Mouse (Mus musculus): ENCODE results near the gene Sema3g. TPM values are rescaled to one million over a fixed set of nuclear protein-coding genes. Genes with fewer than 3 reads are reported as not detected.

Gene Sema3g
- total and polyA plus RNA-seq, 3 experiments = 0.04 to 0.25 TPM; not detected in 1

DNA sequence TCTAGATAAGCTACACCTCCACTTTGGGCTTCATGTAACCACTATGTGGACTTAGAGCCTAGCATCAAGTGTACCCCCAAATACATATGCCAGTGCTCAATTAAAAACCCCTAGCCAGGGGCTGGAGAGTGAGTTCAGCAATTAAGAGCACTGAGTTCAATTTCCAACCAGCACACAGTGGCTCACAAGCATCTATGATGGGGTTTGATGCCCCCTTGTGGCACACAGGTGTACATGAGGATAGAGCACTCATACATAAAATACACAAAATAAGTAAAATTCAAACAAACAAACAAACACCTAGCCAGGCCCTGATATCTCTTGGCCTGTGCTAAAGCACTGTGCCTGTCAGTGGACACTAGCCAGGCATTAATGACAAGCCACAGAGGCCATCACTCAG lies 21.7 kb upstream of the Sema3g start:
- no peak overlapping the region for H3K27ac ChIP-seq (ENCODE audit: control insufficient read depth, low read depth, low read length)
- no peak for TF ChIP-seq GATA1 (IDR thresholded peaks at IDR 0.05; ENCODE audit: low read depth, low read length)
- peak; percentile 58 for TF ChIP-seq RAD21 (IDR thresholded peaks at IDR 0.05; ENCODE audit: low read depth, low read length)
- peak; percentile 43 to 71 (median 67); a peak in 5 of 6 replicates for TF ChIP-seq CTCF (IDR thresholded peaks at IDR 0.05 in 2 of 3, conservative IDR thresholded peaks at IDR 0.05 in 1 of 3; ENCODE audit: control insufficient read depth in 1 of 3, insufficient read depth in 1 of 3, low read depth in 2 of 3, low read length in 3 of 3, poor library complexity in 1 of 3, severe bottlenecking in 1 of 3)
- TF ChIP-seq SMC3 (IDR thresholded peaks at IDR 0.05; ENCODE audit: low read depth, low read length) = peak; percentile 56
- TF ChIP-seq MYB (IDR thresholded peaks at IDR 0.05; ENCODE audit: low read depth, low read length) = no peak
- H3K4me3 ChIP-seq (ENCODE audit: control insufficient read depth in 1 of 2, insufficient read depth in 1 of 2, low read depth in 2 of 2, low read length in 2 of 2) = no peak overlapping the region
- no peaks in the 10 kb centered on the region for H3K9me3 ChIP-seq (replicated peaks; ENCODE audit: insufficient read depth, low read length)
- DNase-seq (ENCODE audit: low read depth, low spot score) = peak; percentile 67
- no peak overlapping the region for H3K9ac ChIP-seq (ENCODE audit: control insufficient read depth, low read depth, low read length, poor library complexity, severe bottlenecking)
- peaks cover 3 to 10% of the 10 kb centered on the region in 2 experiments; a peak in 3 of 4 replicates for H3K36me3 ChIP-seq (ENCODE audit: control insufficient read depth in 1 of 2, insufficient read depth in 2 of 2, low read length in 2 of 2)
- peaks cover 0 to 6% of the 10 kb centered on the region in 2 experiments; a peak in 2 of 4 replicates for H3K4me1 ChIP-seq (ENCODE audit: control insufficient read depth in 1 of 2, insufficient read depth in 2 of 2, low read length in 2 of 2)
- H3K27me3 ChIP-seq (ENCODE audit: control insufficient read depth in 1 of 2, insufficient read depth in 2 of 2, low read length in 2 of 2) = no peaks in the 10 kb centered on the region
- no peaks in the 10 kb centered on the region for H3K79me2 ChIP-seq (ENCODE audit: control insufficient read depth, insufficient read depth, low read length, poor library complexity)

DNA sequence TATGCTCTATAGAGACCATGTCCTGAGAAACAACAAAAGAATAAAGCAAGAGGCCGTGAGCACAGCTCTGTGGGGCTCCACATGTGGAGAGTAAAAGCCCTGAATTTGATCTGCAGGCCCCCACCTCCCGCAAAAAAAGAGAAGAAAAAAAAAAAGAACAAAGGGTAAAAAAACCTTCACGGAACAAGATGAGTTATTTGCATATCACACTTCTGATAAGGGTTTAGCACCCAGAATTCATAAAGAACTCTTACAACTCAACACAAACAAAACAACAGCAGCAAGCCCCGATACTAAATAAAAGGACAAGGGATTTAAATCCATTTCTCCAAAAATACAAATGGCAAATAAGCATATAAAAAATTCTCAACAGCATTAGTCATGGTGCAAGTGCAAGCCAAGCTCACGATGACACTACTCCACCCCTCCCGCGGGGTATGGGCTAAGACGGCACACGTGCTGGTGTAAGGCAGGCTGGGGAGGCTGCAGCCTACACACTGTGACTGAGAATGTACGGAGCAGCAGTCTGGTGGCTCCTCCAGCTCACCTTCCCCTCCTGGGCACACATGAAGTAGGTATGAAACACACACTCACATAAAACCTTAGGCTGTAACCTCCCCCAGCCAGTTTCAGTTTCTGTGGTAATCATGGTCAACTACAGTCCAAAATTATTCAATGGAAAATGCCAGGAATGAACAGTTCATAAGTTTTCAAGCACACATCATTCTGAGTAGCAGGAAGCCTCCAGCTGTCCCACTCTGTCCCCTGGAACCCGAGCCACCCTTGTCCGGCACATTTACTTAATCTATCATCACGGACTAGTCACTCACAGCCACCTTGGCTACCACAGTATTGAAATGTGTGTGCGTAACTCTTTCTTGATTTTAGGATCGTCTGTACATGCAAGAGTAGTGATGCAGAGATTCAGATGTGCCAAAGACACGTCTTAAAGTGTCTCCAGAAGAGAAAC lies 19.8 kb upstream of the Sema3g start:
- Histone ChIP-seq H3K27me3 (ENCODE audit: control insufficient read depth in 1 of 2, insufficient read depth in 2 of 2, low read length in 2 of 2) (no peaks in the 10 kb centered on the region), H3K79me2 (ENCODE audit: control insufficient read depth, insufficient read depth, low read length, poor library complexity) (no peaks in the 10 kb centered on the region), H3K27ac (ENCODE audit: control insufficient read depth, low read depth, low read length) (no peak overlapping the region), H3K4me1 (ENCODE audit: control insufficient read depth in 1 of 2, insufficient read depth in 2 of 2, low read length in 2 of 2) (peaks cover 0 to 6% of the 10 kb centered on the region in 2 experiments; a peak in 2 of 4 replicates), H3K4me3 (ENCODE audit: control insufficient read depth in 1 of 2, insufficient read depth in 1 of 2, low read depth in 2 of 2, low read length in 2 of 2) (no peak overlapping the region; a peak in 1 of 4 replicates), H3K9ac (ENCODE audit: control insufficient read depth, low read depth, low read length, poor library complexity, severe bottlenecking) (no peak overlapping the region), H3K9me3 (replicated peaks; ENCODE audit: insufficient read depth, low read length) (no peaks in the 10 kb centered on the region), H3K36me3 (ENCODE audit: control insufficient read depth in 1 of 2, insufficient read depth in 2 of 2, low read length in 2 of 2) (peaks cover 3 to 15% of the 10 kb centered on the region in 2 experiments; a peak in 3 of 4 replicates)
- peak; percentile 61 for DNase-seq (ENCODE audit: low read depth, low spot score)
- TF ChIP-seq CTCF (IDR thresholded peaks at IDR 0.05 in 2 of 3, conservative IDR thresholded peaks at IDR 0.05 in 1 of 3; ENCODE audit: control insufficient read depth in 1 of 3, insufficient read depth in 1 of 3, low read depth in 2 of 3, low read length in 3 of 3, poor library complexity in 1 of 3, severe bottlenecking in 1 of 3) (no peak), CHD1 (IDR thresholded peaks at IDR 0.05; ENCODE audit: low read depth, low read length) (no peak), RAD21 (IDR thresholded peaks at IDR 0.05; ENCODE audit: low read depth, low read length) (no peak), TBP (IDR thresholded peaks at IDR 0.05; ENCODE audit: low read depth, low read length) (no peak), MYC (IDR thresholded peaks at IDR 0.05; ENCODE audit: low read depth, low read length) (0 out of 2 replicates have a peak, but pooled peaks have one; percentile 24), USF2 (IDR thresholded peaks at IDR 0.05; ENCODE audit: borderline replicate concordance in 1 of 2, insufficient read depth in 1 of 2, low read depth in 1 of 2, low read length in 2 of 2) (no peak), UBTF (IDR thresholded peaks at IDR 0.05; ENCODE audit: borderline replicate concordance, insufficient read depth, low read depth, low read length) (no peak), ZNF384 (IDR thresholded peaks at IDR 0.05; ENCODE audit: low read depth, low read length) (peak; percentile 88), JUND (IDR thresholded peaks at IDR 0.05; ENCODE audit: low read depth, low read length) (no peak), ZMIZ1 (IDR thresholded peaks at IDR 0.05; ENCODE audit: low read depth, low read length) (no peak), MXI1 (IDR thresholded peaks at IDR 0.05; ENCODE audit: low read depth, low read length) (peak; percentile 26; the same call in 1 of the 2 replicates), TAL1 (IDR thresholded peaks at IDR 0.05; ENCODE audit: low read length) (no peak), POLR2AphosphoS2 (IDR thresholded peaks at IDR 0.05; ENCODE audit: low read length) (no peak), SMC3 (IDR thresholded peaks at IDR 0.05; ENCODE audit: low read depth, low read length) (no peak), GATA1 (IDR thresholded peaks at IDR 0.05; ENCODE audit: low read depth, low read length) (peak; percentile 84), POLR2A (IDR thresholded peaks at IDR 0.05; ENCODE audit: control insufficient read depth in 1 of 2, insufficient read depth in 1 of 2, low read depth in 1 of 2, low read length in 2 of 2, poor library complexity in 1 of 2) (no peak)
